Mouse (Mus musculus) myocyte (in vitro differentiated cells): ENCODE data around the gene Mfap3l.

ENCODE experiments used
- CEBPB ChIP-seq: IDR thresholded peaks from 2 replicates; pipeline ENCODE4 v1.6.1; 2011; ENCODE audit warnings: mild to moderate bottlenecking, moderate library complexity; ENCODE audit not compliant: poor library complexity, insufficient read depth, severe bottlenecking
- E2F4 ChIP-seq: IDR thresholded peaks from one replicate; pipeline ENCODE4 v1.6.1; 2011; ENCODE audit warnings: mild to moderate bottlenecking, control low read depth, moderate library complexity; ENCODE audit not compliant: insufficient read depth
- MAX ChIP-seq: IDR thresholded peaks from one replicate; pipeline ENCODE4 v1.6.1; 2011; ENCODE audit warnings: low read depth, mild to moderate bottlenecking, control low read depth
- MYOG ChIP-seq, 3 experiments: IDR thresholded peaks; one replicate each; pipeline ENCODE4 v1.6.1; 2011; ENCODE audit warnings: control low read depth in 2 of 3, low read depth in 2 of 3, mild to moderate bottlenecking in 2 of 3; ENCODE audit not compliant: insufficient read length in 2 of 3, control insufficient read depth in 1 of 3, insufficient read depth in 1 of 3
- POLR2A ChIP-seq: IDR thresholded peaks from one replicate; pipeline ENCODE4 v1.6.1; 2011; ENCODE audit warnings: low read depth, mild to moderate bottlenecking, control low read depth, moderate library complexity; ENCODE audit not compliant: insufficient read length
- POLR2AphosphoS2 ChIP-seq: IDR thresholded peaks from one replicate; pipeline ENCODE4 v1.6.1; 2011; ENCODE audit warnings: low read depth, control low read depth; ENCODE audit not compliant: insufficient read length
- TCF12 ChIP-seq: IDR thresholded peaks from one replicate; pipeline ENCODE4 v1.6.1; 2011; ENCODE audit warnings: mild to moderate bottlenecking, control low read depth; ENCODE audit not compliant: poor library complexity, insufficient read depth, severe bottlenecking
- USF1 ChIP-seq: IDR thresholded peaks from one replicate; pipeline ENCODE4 v1.6.1; 2011; ENCODE audit warnings: low read depth, mild to moderate bottlenecking, control low read depth, moderate library complexity

- TF ChIP-seq MAX (no peak), E2F4 (no peak), USF1 (no peak), POLR2A (no peak), POLR2AphosphoS2 (no peak), CEBPB (no peak), TCF12 (no peak), MYOG (IDR thresholded peaks at IDR 0.05; ENCODE audit: control insufficient read depth in 1 of 3, insufficient read depth in 1 of 3, insufficient read length in 2 of 3, low read depth in 2 of 3) (no peak)
Observed at GRCm38 (mm10) chr8:60624722-60625121, 7.9 kb upstream of the Mfap3l start.
